Mouse (Mus musculus) kidney, embryonic 16.5 days (tissue): ENCODE measurements around the gene Frmd4b. TPM values are rescaled to one million over a fixed set of nuclear protein-coding genes. Genes with fewer than 3 reads are reported as not detected.

ENCODE experiments used
- ATAC-seq: fragments of 200-750 bp; cut with Nextera tagmentation; 2 replicates; pipeline ENCODE4 v1.8.0; 2017; ENCODE audit warnings: moderate TSS enrichment; ENCODE audit not compliant: low FRiP score, low TSS enrichment
- H3K27ac ChIP-seq: fragments of 300-500 bp; sonication (generic); 2 replicates; pipeline ENCODE4 v1.5.1; 2014; ENCODE audit warnings: low read length
- H3K27me3 ChIP-seq: fragments of 300-500 bp; sonication (generic); 2 replicates; pipeline ENCODE4 v1.6.1; 2014; ENCODE audit warnings: low read length, control low read depth, mixed read lengths; ENCODE audit not compliant: insufficient read depth
- H3K36me3 ChIP-seq: fragments of 300-500 bp; sonication (generic); 2 replicates; pipeline ENCODE4 v1.6.1; 2014; ENCODE audit warnings: low read length, control low read depth, mixed read lengths; ENCODE audit not compliant: insufficient read depth
- H3K4me1 ChIP-seq: fragments of 300-500 bp; sonication (generic); 2 replicates; pipeline ENCODE4 v1.6.1; 2014; ENCODE audit warnings: low read length, control low read depth, mixed read lengths; ENCODE audit not compliant: insufficient read depth
- H3K4me2 ChIP-seq: fragments of 300-500 bp; sonication (generic); replicated peaks from 2 replicates; pipeline ENCODE4 v1.6.1; 2014; ENCODE audit warnings: low read depth, low read length
- H3K4me3 ChIP-seq: fragments of 300-500 bp; sonication (generic); 2 replicates; pipeline ENCODE4 v1.5.1; 2014; ENCODE audit warnings: mild to moderate bottlenecking, low read length
- H3K9ac ChIP-seq: fragments of 300-500 bp; sonication (generic); replicated peaks from 2 replicates; pipeline ENCODE4 v1.6.1; 2014; ENCODE audit warnings: low read length
- H3K9me3 ChIP-seq: fragments of 300-500 bp; sonication (generic); 2 replicates; pipeline ENCODE4 v1.6.1; 2016; ENCODE audit warnings: low read length, control low read depth
- WGBS: fragments of 180-500 bp; shearing (Covaris S2); extraction: QIAGEN DNeasy Blood & Tissue Kit; methylation state at CpG from one replicate; pipeline ENCODE4 v1.1.7; 2014; 5-methylcytosine and 5-hydroxymethylcytosine counted together
- polyA plus RNA-seq: library from polyadenylated mRNA; unstranded; fragments of >200 nt; fragmentation: Nextera tagmentation; extraction: Ambion mirVana; gene quantifications from 2 replicates; pipeline ENCODE4 v1.2.1, GENCODE M21; 2015

Gene Frmd4b
- polyA plus RNA-seq, 1 experiment from 2014 or later, result 18.1 TPM

- no peak overlapping the region for H3K4me3 ChIP-seq
- no peak overlapping the region for H3K4me2 ChIP-seq
- ATAC-seq, result no peak
- 85% methylated on average over 5 of the region's 5 CpGs for WGBS
- no peak overlapping the region for H3K27ac ChIP-seq
- H3K9ac ChIP-seq, result no peak overlapping the region
- H3K27me3 ChIP-seq, result peaks cover 4% of the 10 kb centered on the region
- H3K36me3 ChIP-seq, result no peaks in the 10 kb centered on the region
- H3K4me1 ChIP-seq, result peaks cover 23% of the 10 kb centered on the region
- H3K9me3 ChIP-seq, result no peaks in the 10 kb centered on the region
Measured at GRCm38 (mm10) chr6:97491065-97491464, 126.3 kb downstream of the Frmd4b start.

- Histone ChIP-seq H3K9ac (no peak overlapping the region), H3K4me2 (no peak overlapping the region)
- no peak for ATAC-seq
Measured at GRCm38 (mm10) chr6:97488821-97489220, 128.5 kb downstream of the Frmd4b start.

GRCm38 (mm10) chr6:97488280-97488679 lies 129.1 kb downstream of the Frmd4b start:
- no peak for ATAC-seq
- no peak overlapping the region for H3K4me3 ChIP-seq

More at GRCm38 (mm10) chr6:97488821-97489220, 128.5 kb downstream of the Frmd4b start:
- H3K4me1 ChIP-seq, result peaks cover 23% of the 10 kb centered on the region
- no peaks in the 10 kb centered on the region for H3K9me3 ChIP-seq
- no peak overlapping the region for H3K4me3 ChIP-seq
- no peaks in the 10 kb centered on the region for H3K36me3 ChIP-seq
- H3K27ac ChIP-seq, result no peak overlapping the region
- peaks cover 9% of the 10 kb centered on the region for H3K27me3 ChIP-seq
- WGBS, result 31% methylated on average over 7 of the region's 7 CpGs

GRCm38 (mm10) chr6:97487535-97488081 lies 129.7 kb downstream of the Frmd4b start:
- H3K9me3 ChIP-seq, result no peaks in the 10 kb centered on the region

More at GRCm38 (mm10) chr6:97488280-97488679, 129.1 kb downstream of the Frmd4b start:
- Histone ChIP-seq H3K9ac (peak overlapping the region; percentile 7; the same call in 1 of the 2 replicates), H3K27ac (no peak overlapping the region), H3K4me2 (peak overlapping the region; percentile 76), H3K36me3 (no peaks in the 10 kb centered on the region), H3K27me3 (peaks cover 9% of the 10 kb centered on the region), H3K9me3 (no peaks in the 10 kb centered on the region), H3K4me1 (peaks cover 23% of the 10 kb centered on the region)
- 18% methylated on average over 8 of the region's 8 CpGs for WGBS

GRCm38 (mm10) chr6:97486813-97487361 lies 130.5 kb downstream of the Frmd4b start:
- Histone ChIP-seq H3K9me3 (no peaks in the 10 kb centered on the region), H3K9ac (peak overlapping the region; percentile 62), H3K27me3 (peaks cover 9% of the 10 kb centered on the region), H3K4me2 (peak overlapping the region; percentile 76), H3K4me3 (peak overlapping the region; percentile 45), H3K4me1 (peaks cover 23% of the 10 kb centered on the region), H3K27ac (no peak overlapping the region), H3K36me3 (no peaks in the 10 kb centered on the region)
- WGBS, result 7% methylated on average over 11 of the region's 11 CpGs
- ATAC-seq, result no peak

More at GRCm38 (mm10) chr6:97487535-97488081, 129.7 kb downstream of the Frmd4b start:
- Histone ChIP-seq H3K4me1 (peaks cover 23% of the 10 kb centered on the region), H3K4me3 (peak overlapping the region; percentile 45), H3K27ac (no peak overlapping the region), H3K27me3 (peaks cover 9% of the 10 kb centered on the region), H3K4me2 (peak overlapping the region; percentile 76), H3K36me3 (no peaks in the 10 kb centered on the region), H3K9ac (peak overlapping the region; percentile 62)
- WGBS, result 2% methylated on average over 36 of the region's 40 CpGs
- peak; percentile 82 for ATAC-seq

DNA sequence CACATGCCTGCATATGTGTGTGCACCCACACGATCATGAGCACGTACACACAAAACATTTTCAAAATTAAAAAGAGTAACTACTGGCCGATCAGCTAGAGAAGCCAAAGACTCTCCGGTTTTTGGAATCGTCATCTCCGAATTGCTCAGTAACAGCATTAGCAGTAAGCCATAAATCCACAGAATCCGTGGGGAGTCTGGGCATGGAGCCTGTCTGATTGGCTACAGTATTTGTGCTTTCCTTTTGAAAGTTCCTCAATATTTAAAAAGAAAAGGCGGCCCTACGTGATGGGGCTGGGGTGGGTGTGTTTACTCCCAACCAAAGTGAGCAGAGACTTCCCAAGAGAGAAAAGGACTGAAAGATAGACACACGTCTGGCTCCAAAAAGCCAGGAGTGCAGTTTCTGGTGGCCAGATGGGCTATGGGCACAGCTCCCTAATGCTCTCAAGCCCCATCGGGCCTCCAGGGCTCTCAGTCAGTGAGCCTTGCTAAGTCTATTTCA lies 131.4 kb downstream of the Frmd4b start:
- Histone ChIP-seq H3K27me3 (peaks cover 9% of the 10 kb centered on the region), H3K9ac (no peak overlapping the region), H3K4me1 (peaks cover 23% of the 10 kb centered on the region), H3K9me3 (no peaks in the 10 kb centered on the region), H3K4me3 (no peak overlapping the region), H3K36me3 (no peaks in the 10 kb centered on the region), H3K27ac (no peak overlapping the region), H3K4me2 (no peak overlapping the region)
- no peak for ATAC-seq
- WGBS, result 73% methylated on average over 11 of the region's 11 CpGs

DNA sequence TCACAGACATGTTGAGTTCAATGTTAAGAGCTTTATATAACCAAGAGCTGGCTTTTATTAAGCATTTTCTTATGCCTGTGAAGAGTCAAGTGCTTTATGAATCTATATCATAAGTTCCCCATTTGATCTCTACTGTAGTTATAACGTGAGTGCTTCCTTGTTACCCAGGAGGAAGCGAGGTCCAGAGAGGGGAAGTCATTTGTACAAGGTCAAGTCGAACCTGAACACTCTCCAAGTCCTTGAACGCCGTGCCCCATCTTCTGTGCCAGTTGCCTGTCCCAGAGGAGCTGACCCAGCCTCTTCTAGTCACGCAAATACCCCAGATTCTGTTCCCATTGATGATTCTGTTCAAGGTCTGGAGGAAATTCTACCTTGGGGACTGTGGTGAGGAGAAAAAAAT lies 135.4 kb downstream of the Frmd4b start:
- ATAC-seq, result no peak
- Histone ChIP-seq H3K27ac (no peak overlapping the region), H3K27me3 (peaks cover 5% of the 10 kb centered on the region), H3K36me3 (no peaks in the 10 kb centered on the region), H3K4me3 (no peak overlapping the region), H3K4me1 (peaks cover 12% of the 10 kb centered on the region; the same call in 1 of the 2 replicates), H3K4me2 (no peak overlapping the region), H3K9me3 (no peaks in the 10 kb centered on the region), H3K9ac (no peak overlapping the region)
- WGBS, result 64% methylated on average over 6 of the region's 6 CpGs

- Histone ChIP-seq H3K27me3 (no peaks in the 10 kb centered on the region), H3K27ac (peak overlapping the region; percentile 46), H3K4me2 (no peak overlapping the region), H3K4me1 (peaks cover 7% of the 10 kb centered on the region; the same call in 1 of the 2 replicates), H3K9me3 (no peaks in the 10 kb centered on the region), H3K4me3 (no peak overlapping the region), H3K9ac (no peak overlapping the region), H3K36me3 (no peaks in the 10 kb centered on the region)
- peak; percentile 69 for ATAC-seq
- 50% methylated on average over 19 of the region's 19 CpGs for WGBS
Measured at GRCm38 (mm10) chr6:97478981-97479860, 138.1 kb downstream of the Frmd4b start.

GRCm38 (mm10) chr6:97473672-97474071 lies 143.7 kb downstream of the Frmd4b start:
- no peaks in the 10 kb centered on the region for H3K27me3 ChIP-seq
- no peak overlapping the region for H3K9ac ChIP-seq
- no peaks in the 10 kb centered on the region for H3K36me3 ChIP-seq
- H3K4me1 ChIP-seq, result no peaks in the 10 kb centered on the region
- ATAC-seq, result no peak
- H3K9me3 ChIP-seq, result no peaks in the 10 kb centered on the region
- H3K27ac ChIP-seq, result no peak overlapping the region
- H3K4me3 ChIP-seq, result no peak overlapping the region
- WGBS, result 96% methylated on average over 4 of the region's 4 CpGs
- H3K4me2 ChIP-seq, result no peak overlapping the region
